Mouse (Mus musculus) myocyte (in vitro differentiated cells): ENCODE data around the gene Spo11.

Experiments used
- CEBPB ChIP-seq: IDR thresholded peaks from 2 replicates; pipeline ENCODE4 v1.6.1; 2011; ENCODE audit warnings: mild to moderate bottlenecking, moderate library complexity; ENCODE audit not compliant: poor library complexity, insufficient read depth, severe bottlenecking
- E2F4 ChIP-seq: IDR thresholded peaks from one replicate; pipeline ENCODE4 v1.6.1; 2011; ENCODE audit warnings: mild to moderate bottlenecking, control low read depth, moderate library complexity; ENCODE audit not compliant: insufficient read depth
- MAX ChIP-seq: IDR thresholded peaks from one replicate; pipeline ENCODE4 v1.6.1; 2011; ENCODE audit warnings: low read depth, mild to moderate bottlenecking, control low read depth
- MYOG ChIP-seq, 3 experiments: IDR thresholded peaks; one replicate each; pipeline ENCODE4 v1.6.1; 2011; ENCODE audit warnings: control low read depth in 2 of 3, low read depth in 2 of 3, mild to moderate bottlenecking in 2 of 3; ENCODE audit not compliant: insufficient read length in 2 of 3, control insufficient read depth in 1 of 3, insufficient read depth in 1 of 3
- POLR2A ChIP-seq: IDR thresholded peaks from one replicate; pipeline ENCODE4 v1.6.1; 2011; ENCODE audit warnings: low read depth, mild to moderate bottlenecking, control low read depth, moderate library complexity; ENCODE audit not compliant: insufficient read length
- POLR2AphosphoS2 ChIP-seq: IDR thresholded peaks from one replicate; pipeline ENCODE4 v1.6.1; 2011; ENCODE audit warnings: low read depth, control low read depth; ENCODE audit not compliant: insufficient read length
- USF1 ChIP-seq: IDR thresholded peaks from one replicate; pipeline ENCODE4 v1.6.1; 2011; ENCODE audit warnings: low read depth, mild to moderate bottlenecking, control low read depth, moderate library complexity

- no peak for TF ChIP-seq MAX
- TF ChIP-seq POLR2A, result no peak
- TF ChIP-seq POLR2AphosphoS2, result no peak
- TF ChIP-seq USF1, result no peak
- no peak for TF ChIP-seq E2F4
- TF ChIP-seq MYOG (IDR thresholded peaks at IDR 0.05; ENCODE audit: control insufficient read depth in 1 of 3, insufficient read depth in 1 of 3, insufficient read length in 2 of 3, low read depth in 2 of 3), result no peak
- TF ChIP-seq CEBPB, result no peak
These were observed 39.9 kb upstream of the Spo11 start for GRCm38 (mm10) chr2:172937326-172938190.
